Mouse (Mus musculus) C2C12 (cell line): ENCODE results near the gene Prodh2. TPM values are rescaled to one million over a fixed set of nuclear protein-coding genes. Genes with fewer than 3 reads are reported as not detected.

ENCODE experiments used
- H3K27me3 ChIP-seq: one replicate; pipeline ENCODE4 v1.6.1; 2011; ENCODE audit not compliant: control insufficient read depth, insufficient read depth, insufficient read length
- H3K36me3 ChIP-seq: one replicate; pipeline ENCODE4 v1.6.1; 2011; ENCODE audit not compliant: control insufficient read depth, insufficient read depth
- H3K4me3 ChIP-seq: one replicate; pipeline ENCODE4 v1.5.1; 2011; ENCODE audit warnings: mild to moderate bottlenecking, control low read depth; ENCODE audit not compliant: poor library complexity, insufficient read depth, severe bottlenecking
- H3K79me2 ChIP-seq: one replicate; pipeline ENCODE4 v1.6.1; 2011; ENCODE audit not compliant: control insufficient read depth, insufficient read depth
- H3K79me3 ChIP-seq: one replicate; pipeline ENCODE4 v1.6.1; 2011; ENCODE audit warnings: low read depth, control low read depth
- H3ac ChIP-seq: one replicate; pipeline ENCODE3; 2011; ENCODE audit warnings: low read depth; ENCODE audit not compliant: control insufficient read depth, insufficient read length
- CEBPB ChIP-seq: IDR thresholded peaks from one replicate; pipeline ENCODE4 v1.6.1; 2011; ENCODE audit warnings: low read depth, mild to moderate bottlenecking, control low read depth, moderate library complexity
- CTCF ChIP-seq: IDR thresholded peaks from one replicate; pipeline ENCODE4 v1.5.1; 2011; ENCODE audit not compliant: control insufficient read depth, insufficient read depth, insufficient read length
- FOSL1 ChIP-seq: IDR thresholded peaks from one replicate; pipeline ENCODE4 v1.8.0; 2011; ENCODE audit warnings: mild to moderate bottlenecking, low read length; ENCODE audit not compliant: poor library complexity, insufficient read depth, severe bottlenecking
- MAX ChIP-seq: IDR thresholded peaks from one replicate; pipeline ENCODE4 v1.6.1; 2011; ENCODE audit warnings: mild to moderate bottlenecking, control low read depth
- MYOD1 ChIP-seq: IDR thresholded peaks from one replicate; pipeline ENCODE4 v1.6.1; 2011; ENCODE audit warnings: low read depth; ENCODE audit not compliant: control insufficient read depth, insufficient read length
- MYOG ChIP-seq: IDR thresholded peaks from one replicate; pipeline ENCODE4 v1.6.1; 2011; ENCODE audit not compliant: control insufficient read depth, insufficient read length; ENCODE audit errors: extremely low read depth
- USF1 ChIP-seq: IDR thresholded peaks from one replicate; pipeline ENCODE4 v1.6.1; 2011; ENCODE audit warnings: low read depth, mild to moderate bottlenecking, control low read depth, moderate library complexity
- long read RNA-seq, 2 experiments: library from polyadenylated mRNA; unstranded; transcript quantifications; one replicate each; pipeline ENCODE4 v2.0.0; 2019 to 2020
- polyA plus RNA-seq: library from polyadenylated mRNA; unstranded; fragments of >200 nt; fragmentation: generic; extraction: Trizol; gene quantifications from one replicate; pipeline ENCODE4 v1.2.1, GENCODE M21; 2012; ENCODE audit warnings: missing spikeins

Prodh2 gene
- 0.02 TPM for polyA plus RNA-seq
- long read RNA-seq, experiment 1 = 0 reads
- long read RNA-seq, experiment 2 = 0 reads

- Histone ChIP-seq H3K79me2 (no peaks in the 10 kb centered on the region), H3K36me3 (no peaks in the 10 kb centered on the region), H3K4me3 (no peak within 1 kb of the TSS), H3ac (no peak within 1 kb of the TSS), H3K79me3 (no peaks in the 10 kb centered on the region), H3K27me3 (peaks cover 25% of the 10 kb centered on the region)
- TF ChIP-seq MYOD1 (no peak), USF1 (no peak), CTCF (no peak), CEBPB (no peak), FOSL1 (no peak), MAX (no peak), MYOG (no peak)
These were observed at the start of gene Prodh2 for GRCm38 (mm10) chr7:30493401-30493931. Gene Prodh2 (plus strand): TSS chr7:30493622.

GRCm38 (mm10) chr7:30443696-30444095 lies 49.7 kb upstream of the Prodh2 start:
- H3K27me3 ChIP-seq = peaks cover 27% of the 10 kb centered on the region
- no peaks in the 10 kb centered on the region for H3K79me2 ChIP-seq
- no peaks in the 10 kb centered on the region for H3K79me3 ChIP-seq
- no peak overlapping the region for H3K4me3 ChIP-seq
- H3K36me3 ChIP-seq = no peaks in the 10 kb centered on the region
- no peak overlapping the region for H3ac ChIP-seq
- TF ChIP-seq MAX (no peak), MYOD1 (no peak), MYOG (no peak)

- Histone ChIP-seq H3K79me3 (no peaks in the 10 kb centered on the region), H3K36me3 (no peaks in the 10 kb centered on the region), H3K27me3 (peaks cover 27% of the 10 kb centered on the region), H3K4me3 (no peak overlapping the region), H3K79me2 (no peaks in the 10 kb centered on the region), H3ac (no peak overlapping the region)
- TF ChIP-seq MYOG (no peak), MYOD1 (no peak), MAX (no peak), CTCF (no peak), USF1 (no peak), FOSL1 (no peak), CEBPB (no peak)
These were observed 49.1 kb upstream of the Prodh2 start for GRCm38 (mm10) chr7:30444154-30444970.

- TF ChIP-seq USF1 (no peak), MYOG (no peak), FOSL1 (no peak), MYOD1 (no peak), MAX (no peak), CTCF (no peak), CEBPB (no peak)
These were observed 48.3 kb upstream of the Prodh2 start, which contains the start of gene Aplp1 for GRCm38 (mm10) chr7:30444971-30445751. Gene Aplp1 (minus strand): TSS chr7:30445535.

GRCm38 (mm10) chr7:30450241-30450640 lies 43.2 kb upstream of the Prodh2 start:
- H3K79me3 ChIP-seq = no peaks in the 10 kb centered on the region
- no peak overlapping the region for H3ac ChIP-seq
- no peaks in the 10 kb centered on the region for H3K79me2 ChIP-seq
- no peak overlapping the region for H3K4me3 ChIP-seq
- peaks cover 42% of the 10 kb centered on the region for H3K27me3 ChIP-seq
- no peaks in the 10 kb centered on the region for H3K36me3 ChIP-seq
- TF ChIP-seq CTCF (no peak), MAX (no peak), CEBPB (no peak), MYOD1 (no peak), FOSL1 (no peak), USF1 (no peak), MYOG (no peak)

More at GRCm38 (mm10) chr7:30444971-30445751, 48.3 kb upstream of the Prodh2 start, which contains the start of gene Aplp1:
- Histone ChIP-seq H3K79me3 (no peaks in the 10 kb centered on the region), H3K79me2 (no peaks in the 10 kb centered on the region), H3K4me3 (no peak within 1 kb of the TSS), H3K36me3 (no peaks in the 10 kb centered on the region), H3K27me3 (peaks cover 27% of the 10 kb centered on the region), H3ac (no peak within 1 kb of the TSS)
